Mouse (Mus musculus) frontal cortex, postnatal 36 days (tissue): Measurements from ENCODE around the gene Chmp2a.

Experiments
- DNase-seq, 2 experiments: peaks; one replicate each; pipeline ENCODE4 v3.0.0; 2022; ENCODE audit warnings: low spot score in 2 of 2

The Chmp2a gene

DNA sequence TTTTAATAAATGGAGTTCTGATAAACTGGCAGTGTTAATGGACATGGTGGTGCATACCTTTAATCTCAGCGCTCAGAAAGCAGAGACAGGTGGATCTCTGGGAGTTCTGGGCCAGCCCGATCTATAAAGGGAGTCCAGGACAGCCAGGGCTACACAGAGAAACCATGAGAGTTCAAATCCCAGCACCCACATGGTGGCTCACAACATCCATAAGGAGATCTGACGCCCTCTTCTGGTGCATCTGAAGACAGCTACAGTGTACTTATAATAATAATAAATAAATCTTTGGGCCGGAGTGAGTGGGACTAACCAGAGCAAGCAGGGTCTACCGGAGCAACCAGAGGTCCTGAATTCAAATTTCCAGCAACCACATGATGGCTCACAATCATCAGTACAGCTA, 31.2 kb downstream of the Chmp2a start:
- DNase-seq = no peak

DNA sequence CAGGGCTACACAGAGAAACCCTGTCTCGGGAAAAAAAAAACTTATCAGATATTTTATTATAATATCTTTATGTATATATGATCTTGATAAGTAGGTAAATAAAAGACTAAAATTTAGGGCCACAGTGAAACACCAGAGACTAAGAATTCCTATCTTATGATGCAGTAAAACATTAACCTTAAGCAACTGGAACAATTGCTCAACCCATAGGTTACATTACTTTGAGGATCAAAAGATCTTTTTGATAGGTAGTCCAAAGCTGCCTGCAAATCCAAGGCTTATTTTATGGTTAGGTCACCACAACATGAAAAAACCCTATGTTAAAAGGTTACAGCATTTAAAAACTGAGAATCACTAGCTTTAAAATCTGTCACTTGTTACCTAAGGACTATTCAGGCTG, 33.0 kb downstream of the Chmp2a start:
- no peak for DNase-seq

DNA sequence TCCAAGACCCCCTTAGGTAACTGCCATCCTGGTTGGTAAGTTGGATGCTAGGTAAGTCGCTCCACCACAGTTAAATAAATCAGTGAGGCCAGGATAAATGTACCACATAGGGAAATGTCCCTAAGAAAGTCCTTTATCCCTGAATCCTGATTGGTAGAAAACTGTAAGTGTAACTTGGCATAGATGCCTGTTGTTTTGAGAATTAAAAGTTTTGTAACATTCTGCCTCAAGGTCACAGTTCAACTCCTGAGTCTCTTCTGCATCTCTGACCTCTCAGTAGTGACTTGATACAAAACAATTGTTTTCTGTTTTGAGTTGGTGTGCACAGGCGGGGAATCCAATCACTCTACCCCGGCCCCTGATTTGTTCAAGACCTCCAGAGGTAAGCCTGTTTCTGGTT, 35.8 kb downstream of the Chmp2a start, which contains the start of gene Trim28:
Gene Trim28 (plus strand): TSS at position 264 of the 400 bp plus-strand sequence.
- DNase-seq = no peak

DNA sequence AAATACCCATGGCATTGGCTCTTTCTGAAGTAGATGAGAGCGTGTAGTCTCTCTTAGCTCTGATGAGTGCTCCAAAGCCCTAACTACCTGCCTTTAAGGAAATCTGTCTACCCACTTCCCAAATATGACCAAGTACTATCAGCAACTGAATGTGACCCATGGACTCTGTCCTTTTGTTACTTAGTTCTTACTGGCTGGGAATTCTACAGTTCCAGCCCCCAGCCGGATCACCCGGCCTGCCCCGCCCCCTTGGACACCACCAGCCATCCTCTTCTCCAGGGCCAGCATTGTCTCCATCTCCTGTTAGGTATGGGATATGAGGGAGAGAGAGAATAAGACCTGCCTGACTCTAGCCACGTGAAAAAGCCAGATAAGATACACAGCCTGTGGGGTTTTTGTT, 36.6 kb downstream of the Chmp2a start, which contains the start of gene Slc27a5:
Gene Slc27a5 (minus strand): TSS at position 140 of the 400 bp plus-strand sequence.
- DNase-seq = no peak

DNA sequence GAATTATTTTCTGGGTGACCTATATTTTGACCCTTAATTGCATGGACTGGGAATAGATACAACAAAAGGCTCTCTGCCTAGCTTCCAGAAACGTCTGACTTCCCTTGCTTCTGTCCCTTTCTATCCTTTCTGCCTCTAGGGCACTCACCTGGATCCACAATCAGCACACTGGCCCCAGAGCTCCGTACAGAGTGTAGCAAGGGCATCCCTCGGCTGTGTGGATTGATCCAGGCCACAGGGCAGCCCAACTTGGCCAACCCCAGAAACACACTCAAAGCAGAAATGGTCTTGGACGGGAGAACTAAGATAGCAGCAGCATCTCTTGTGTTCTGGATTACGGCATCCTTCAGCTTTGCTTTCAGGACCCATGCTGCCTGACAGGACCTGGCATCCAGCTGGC, 37.4 kb downstream of the Chmp2a start:
- no peak for DNase-seq

DNA sequence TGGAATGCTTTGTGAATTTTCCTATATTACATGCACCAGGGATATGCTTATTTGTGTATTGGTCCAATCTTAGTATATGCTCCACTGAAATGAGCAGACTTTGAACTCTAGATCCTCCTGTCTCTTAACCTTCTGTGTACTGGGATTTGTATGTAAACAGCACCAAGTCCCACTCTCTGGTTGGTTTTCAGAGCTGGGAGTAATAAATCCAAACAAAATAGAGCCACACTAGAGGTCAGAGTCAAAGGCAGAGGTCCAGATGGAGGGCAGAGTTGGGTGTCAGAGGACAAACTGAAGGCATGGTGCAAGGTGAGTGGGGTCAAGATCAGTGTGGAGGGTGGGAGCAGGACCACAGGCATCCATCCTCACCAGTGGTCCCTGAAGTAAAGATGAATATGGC, 38.7 kb downstream of the Chmp2a start:
- DNase-seq = no peak

DNA sequence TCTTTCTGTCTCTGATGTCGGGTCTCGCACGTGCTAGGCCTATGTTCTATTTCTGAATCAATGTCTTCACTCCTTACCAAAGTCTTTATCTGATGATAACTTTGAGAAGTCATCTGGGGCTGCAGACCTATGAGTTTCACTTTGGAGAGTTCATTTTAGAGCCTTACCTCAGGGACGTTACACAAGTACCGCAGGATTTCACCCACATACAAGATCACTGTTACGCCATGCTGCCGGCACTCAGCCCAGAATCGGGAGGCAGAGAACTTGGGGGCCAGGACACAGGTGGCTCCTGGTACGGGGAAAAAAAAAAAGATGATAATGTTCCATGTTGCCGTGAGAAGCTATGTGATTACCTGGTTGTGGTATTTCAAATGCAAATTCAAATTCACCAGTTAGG, 41.5 kb downstream of the Chmp2a start:
- no peak for DNase-seq

DNA sequence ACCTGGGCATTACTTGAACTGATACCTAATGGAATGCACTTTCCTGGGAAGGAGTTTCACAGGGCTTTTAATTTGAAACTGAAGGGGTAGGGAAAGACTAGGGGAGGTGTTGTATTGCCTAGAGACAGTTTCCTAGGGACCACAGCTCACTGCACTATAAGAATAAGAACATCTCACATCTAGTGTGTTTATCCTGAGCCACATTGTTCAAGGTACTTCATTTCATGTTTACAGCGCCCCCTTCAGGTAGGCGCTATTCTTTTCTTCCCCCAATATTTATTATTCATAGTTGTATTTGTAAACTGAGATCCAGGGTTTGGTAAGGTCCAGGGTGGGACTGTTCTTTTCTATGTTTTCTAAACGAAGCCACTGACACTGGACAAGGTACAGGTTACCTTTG, 42.4 kb downstream of the Chmp2a start:
- DNase-seq = no peak

DNA sequence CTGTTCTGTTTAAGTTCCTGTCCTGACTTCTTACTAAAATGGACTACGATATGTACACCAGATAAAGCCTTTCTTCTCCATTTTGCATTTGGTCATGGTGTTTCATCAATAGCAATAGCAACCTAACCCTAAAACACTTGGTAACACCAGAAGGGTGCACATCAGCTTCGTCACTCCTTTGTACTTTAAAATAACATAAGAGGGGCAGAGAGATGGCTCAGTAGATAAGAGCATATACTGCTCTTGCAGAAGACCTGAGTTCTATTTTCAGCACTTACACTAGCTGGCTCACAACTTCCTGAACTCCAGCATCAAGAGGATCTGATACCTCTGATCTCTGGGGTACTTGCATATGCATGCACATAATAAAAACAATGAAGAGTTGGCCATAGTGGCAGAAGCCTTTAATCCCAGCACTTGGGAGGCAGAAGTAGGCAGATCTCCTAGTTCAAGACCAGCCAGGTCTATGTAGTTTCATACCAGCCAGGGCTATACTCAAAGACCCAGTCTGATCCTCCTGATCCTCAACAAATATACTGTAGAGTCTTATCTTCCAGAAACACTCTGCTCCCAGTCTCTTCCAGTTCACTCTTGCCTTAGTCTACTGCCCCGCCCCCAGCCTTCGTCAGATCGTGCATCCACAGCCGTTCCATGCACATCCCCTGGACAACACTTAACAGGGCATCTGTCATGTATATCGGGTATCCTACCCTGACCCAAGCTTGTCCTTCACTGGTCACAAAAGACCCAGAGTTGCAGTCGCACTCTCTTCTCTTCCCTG, 47.0 kb downstream of the Chmp2a start:
- DNase-seq = no peak

DNA sequence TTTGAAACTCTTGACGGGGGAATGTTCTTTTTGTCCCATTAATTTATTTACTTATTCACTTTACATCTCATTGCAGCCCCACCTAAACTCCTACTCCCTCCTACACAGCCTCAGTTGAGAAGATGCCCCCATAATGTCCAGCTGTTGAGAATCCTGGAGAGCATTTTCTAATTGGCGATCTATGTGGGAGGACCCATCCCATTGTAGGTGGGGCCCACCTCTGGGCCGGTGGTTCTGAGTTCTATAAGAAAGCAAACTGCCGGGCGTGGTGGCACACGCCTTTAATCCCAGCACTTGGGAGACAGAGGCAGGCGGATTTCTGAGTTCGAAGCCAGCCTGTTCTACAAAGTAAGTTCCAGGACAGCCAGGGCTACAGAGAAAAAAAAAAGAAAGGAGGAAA, 47.7 kb downstream of the Chmp2a start:
- DNase-seq = no peak

DNA sequence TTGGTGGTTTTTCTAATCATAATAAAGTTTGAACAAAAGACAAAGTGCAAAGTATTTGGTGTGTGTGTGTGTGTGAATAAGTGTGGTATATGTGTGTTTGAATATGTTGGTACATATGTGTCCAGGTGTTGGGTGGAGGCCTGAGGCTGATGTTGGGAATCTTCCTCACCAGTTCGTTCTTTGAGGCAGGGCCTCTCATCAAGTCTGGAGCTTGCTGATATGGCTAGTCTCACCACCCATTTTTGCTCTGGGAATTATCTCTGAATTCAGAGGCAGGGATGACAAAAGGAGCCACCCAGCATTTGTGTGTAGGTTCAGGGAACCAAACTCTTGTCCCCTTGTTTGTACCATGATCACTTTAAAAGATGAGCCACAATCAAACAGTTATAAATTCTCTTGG, 48.9 kb downstream of the Chmp2a start:
- no peak for DNase-seq
